In the genomic region with DNA sequence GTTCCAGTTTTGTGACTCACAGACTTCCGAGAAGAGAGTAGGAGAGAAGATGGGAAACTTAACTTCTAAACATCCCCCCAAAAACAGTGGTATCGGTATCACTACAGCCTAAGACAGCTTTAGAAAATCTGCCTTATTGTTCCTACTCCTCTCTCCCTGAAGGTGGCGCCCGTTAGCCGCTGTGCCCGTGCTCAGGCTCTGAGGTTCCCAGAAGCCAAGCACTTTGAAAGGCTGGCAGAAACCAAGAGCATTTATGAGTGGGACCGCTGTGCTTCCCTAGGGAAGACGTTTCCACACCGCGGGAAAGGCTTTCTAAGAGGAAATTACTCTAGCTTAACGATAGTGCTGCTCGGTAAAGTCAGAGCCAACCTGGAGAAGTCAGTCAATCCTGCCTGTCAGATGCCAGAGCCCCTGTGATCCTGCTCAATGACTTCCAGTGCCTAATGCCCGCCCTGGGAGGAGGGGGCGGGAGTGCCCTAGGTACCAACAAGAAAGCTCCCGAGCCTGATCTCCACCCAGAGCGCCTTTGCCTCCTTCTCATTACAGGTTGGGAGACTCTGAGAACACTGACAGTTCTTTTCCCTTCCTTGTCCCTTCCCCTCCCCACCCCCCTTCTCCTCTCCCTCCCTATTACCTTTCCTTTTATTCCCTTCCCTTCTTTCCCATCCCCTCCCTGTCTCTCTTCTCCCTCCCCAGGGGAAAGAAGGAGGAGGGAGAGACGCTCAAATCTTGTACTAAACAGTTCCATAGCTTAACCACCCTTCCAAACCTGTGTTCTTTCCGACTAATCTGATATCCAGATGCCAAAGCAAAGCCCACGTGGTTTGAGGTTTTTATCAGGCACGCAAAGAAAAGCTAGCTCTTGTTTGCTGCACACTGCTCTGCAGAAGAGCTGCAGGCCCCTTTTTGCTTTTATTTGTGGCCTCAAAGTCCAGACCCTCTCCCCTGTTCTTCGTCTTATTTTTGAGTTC, we compare ENCODE assay signal across 8 mouse cellular contexts.
DNase-seq lines count a peak whose midpoint lies in the region; ATAC-seq and TF ChIP-seq lines count a peak whose summit lies in the region.

No protein-coding gene starts in this region.

- intact Hi-C loops in heart, postnatal 36 days (cut with DNase I): loop anchor here (1.0 to 2.0 kb wide), 3 partner anchors 140 to 558 kb away; no protein-coding TSS in a partner anchor

- peak; percentile 99 for ATAC-seq in frontal cortex, adult (ENCODE audit: low TSS enrichment)
- no peak for ATAC-seq in liver, postnatal 0 days

- in situ Hi-C loops in ES-E14 (cut with MboI; ENCODE audit: low sequenced_read_pairs in 2 of 2, unreplicated experiment in 2 of 2): no loop called here

- no peaks in the 10 kb centered on the region for H3K4me1 ChIP-seq in ES-E14 (ENCODE audit: control insufficient read depth in 2 of 2, insufficient read depth in 2 of 2, low read length in 2 of 2, poor library complexity in 1 of 2)
- no peaks in the 10 kb centered on the region for H3K4me1 ChIP-seq in liver, postnatal 0 days (ENCODE audit: insufficient read depth)

- no peak overlapping the region for H3K9ac ChIP-seq in ES-E14 (ENCODE audit: insufficient read depth, low read depth, low read length, poor library complexity, severe bottlenecking)
- H3K9ac ChIP-seq in liver, postnatal 0 days (replicated peaks): no peak overlapping the region

- H3K9me3 ChIP-seq in ES-E14 (ENCODE audit: control insufficient read depth, insufficient read depth, low read depth, low read length): no peaks in the 10 kb centered on the region
- H3K9me3 ChIP-seq in liver, postnatal 0 days (ENCODE audit: low read length): no peaks in the 10 kb centered on the region

- H3K27ac ChIP-seq in ES-E14 (ENCODE audit: insufficient read depth, low read depth, low read length, poor library complexity, severe bottlenecking): no peak overlapping the region
- no peak overlapping the region for H3K27ac ChIP-seq in liver, postnatal 0 days (ENCODE audit: low read depth)

- DNase-seq in ES-E14 (ENCODE audit: low read depth, low spot score): peak; percentile 41
- DNase-seq in cerebellum, adult 8-10 months: peak; percentile 54
- DNase-seq in heart, postnatal 36 days: peak; percentile 63 to 69
- DNase-seq in layer of hippocampus, adult 11-12 months (ENCODE audit: low spot score): peak; percentile 80
- peak; percentile 57 for DNase-seq in liver, postnatal 0 days
- DNase-seq in ovary, postnatal 10 days (ENCODE audit: low spot score): peak; percentile 60
- peak; percentile 67 to 80 for DNase-seq in urinary bladder, postnatal 36 days (ENCODE audit: low spot score in 2 of 2)

- WGBS in liver, postnatal 0 days (ENCODE audit: insufficient replicate concordance): 9% methylated on average over 21 of the region's 21 CpGs

- no peaks in the 10 kb centered on the region for H3K27me3 ChIP-seq in liver, postnatal 0 days (ENCODE audit: insufficient read depth, low read length)

- no peak overlapping the region for H3K4me3 ChIP-seq in ES-E14 (ENCODE audit: insufficient read depth in 1 of 2, low read depth in 1 of 2, low read length in 2 of 2, poor library complexity in 1 of 2, severe bottlenecking in 1 of 2)
- no peak overlapping the region for H3K4me3 ChIP-seq in liver, postnatal 0 days (ENCODE audit: low read depth, low read length)

- no peak for TF ChIP-seq EP300 in liver, postnatal 0 days (IDR thresholded peaks at IDR 0.05; ENCODE audit: low read depth)

- no peak overlapping the region for H3K4me2 ChIP-seq in liver, postnatal 0 days (ENCODE audit: low read depth, low read length)

- peak; percentile 78 for TF ChIP-seq CTCF in liver, postnatal 0 days (IDR thresholded peaks at IDR 0.05; ENCODE audit: low read depth)

- H3K36me3 ChIP-seq in ES-E14 (ENCODE audit: control insufficient read depth, insufficient read depth, low read length, poor library complexity, severe bottlenecking): no peaks in the 10 kb centered on the region
- H3K36me3 ChIP-seq in liver, postnatal 0 days (replicated peaks; ENCODE audit: insufficient read depth, low read length): no peaks in the 10 kb centered on the region

TF ChIP-seq in ES-E14, 5 proteins besides CTCF, POLR2A, EP300 and RAD21:
- TF ChIP-seq ZNF384 (IDR thresholded peaks at IDR 0.05; ENCODE audit: low read depth, low read length): no peak
- TF ChIP-seq ZC3H11A (IDR thresholded peaks at IDR 0.05; ENCODE audit: borderline replicate concordance, low read depth, low read length): peak; percentile 87
